Mouse (Mus musculus) urinary bladder, postnatal 36 days (tissue): ENCODE results near the gene Trappc2l.
A peak's percentile ranks its signal among the peaks of the same experiment; 100 is the strongest.

Experiments
- DNase-seq, 2 experiments: peaks; one replicate each; pipeline ENCODE4 v3.0.0; 2022; ENCODE audit warnings: low spot score in 2 of 2, mixed read lengths in 1 of 2

Gene Trappc2l

DNA sequence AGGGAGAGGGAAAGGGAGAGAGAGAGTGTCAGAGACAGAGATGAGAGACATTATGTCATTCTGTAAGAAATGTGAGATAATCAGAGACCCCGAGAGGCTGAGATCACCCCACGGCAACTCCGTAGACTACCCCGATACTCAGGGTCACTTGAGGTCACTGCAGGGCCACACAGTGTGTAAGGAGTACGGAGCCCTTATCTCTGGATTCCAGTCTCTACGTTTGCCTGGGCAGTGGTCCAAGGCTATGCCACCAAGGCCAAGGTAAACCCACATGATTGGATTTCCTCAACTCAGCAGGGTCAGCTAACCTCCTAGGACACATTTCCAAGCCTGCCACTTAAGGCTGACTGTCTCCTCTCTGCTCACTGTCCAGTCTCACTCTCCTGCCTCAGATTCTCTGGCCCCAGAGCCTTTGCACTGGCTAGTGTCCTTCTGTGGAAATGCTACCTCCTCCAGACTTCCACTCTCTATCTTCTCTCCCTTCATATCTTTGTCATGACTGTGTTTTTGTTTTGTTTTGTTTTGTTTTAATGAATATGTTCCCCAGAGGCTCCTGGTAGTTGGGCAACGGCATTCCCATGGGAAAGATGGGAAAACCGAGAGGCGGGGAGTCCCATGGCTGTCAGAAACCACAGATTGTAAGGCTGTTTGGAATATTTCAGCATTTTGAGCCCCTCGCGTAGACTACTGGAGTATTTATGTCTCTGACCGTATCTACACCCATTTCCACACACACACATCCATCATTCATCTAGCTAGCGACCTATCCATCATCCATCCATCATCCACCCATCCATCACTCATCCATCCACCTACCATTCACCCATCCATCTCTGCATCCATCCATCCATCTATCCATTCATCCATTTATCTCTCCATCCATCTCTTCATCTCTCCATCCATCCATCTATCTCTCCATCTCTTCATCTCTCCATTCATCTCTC lies 44.9 kb downstream of the Trappc2l start:
- DNase-seq, result no peak

DNA sequence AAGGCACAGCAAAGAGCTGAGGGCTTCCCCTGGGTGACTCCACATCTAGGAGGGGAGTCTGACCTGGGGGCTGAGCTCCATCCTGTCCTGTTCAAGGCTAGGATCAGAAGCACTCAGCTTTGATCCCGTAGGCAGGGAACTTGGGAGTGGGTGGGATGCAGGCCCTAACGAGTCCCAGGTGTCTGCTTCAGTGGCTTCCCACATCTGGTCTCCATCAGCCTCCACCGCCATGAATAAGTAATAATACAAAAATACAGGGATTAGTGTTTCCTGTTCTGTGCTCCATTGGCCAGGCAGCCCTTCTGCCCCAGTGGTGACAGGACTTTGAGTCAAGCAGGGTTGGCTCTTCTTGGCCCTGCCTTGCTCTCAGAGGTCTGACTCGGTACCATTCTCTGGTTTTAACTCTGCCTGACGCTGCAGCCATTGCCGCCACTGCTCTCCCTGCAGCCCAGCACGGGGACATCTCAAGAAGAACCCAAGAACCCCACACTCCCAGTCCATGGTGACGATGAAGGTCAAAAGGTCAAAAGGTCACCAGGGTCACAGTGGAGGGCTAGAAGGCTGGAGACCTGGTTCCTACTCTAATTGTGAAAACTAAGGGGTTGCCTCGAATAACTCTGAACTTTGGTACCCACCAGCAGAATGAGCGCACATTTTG lies 46.8 kb downstream of the Trappc2l start:
- DNase-seq, result no peak

DNA sequence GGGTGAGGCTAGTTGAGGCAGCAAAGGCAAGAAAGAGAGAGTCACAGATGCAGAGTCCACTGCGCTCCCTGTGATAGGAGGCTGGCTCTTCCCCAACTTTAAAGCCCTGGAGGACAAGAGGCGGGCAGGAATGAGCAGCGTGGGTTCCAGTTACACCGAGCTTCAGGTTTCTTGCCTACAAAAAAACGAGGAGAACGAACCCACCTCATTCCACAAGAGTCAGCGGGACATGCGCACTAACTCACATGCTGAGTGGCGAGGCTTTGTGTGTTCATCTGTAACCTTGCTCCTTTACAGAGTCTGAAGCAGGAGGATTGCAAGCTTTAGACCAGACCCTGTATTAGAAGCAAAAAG lies 47.3 kb downstream of the Trappc2l start:
- DNase-seq, result no peak

DNA sequence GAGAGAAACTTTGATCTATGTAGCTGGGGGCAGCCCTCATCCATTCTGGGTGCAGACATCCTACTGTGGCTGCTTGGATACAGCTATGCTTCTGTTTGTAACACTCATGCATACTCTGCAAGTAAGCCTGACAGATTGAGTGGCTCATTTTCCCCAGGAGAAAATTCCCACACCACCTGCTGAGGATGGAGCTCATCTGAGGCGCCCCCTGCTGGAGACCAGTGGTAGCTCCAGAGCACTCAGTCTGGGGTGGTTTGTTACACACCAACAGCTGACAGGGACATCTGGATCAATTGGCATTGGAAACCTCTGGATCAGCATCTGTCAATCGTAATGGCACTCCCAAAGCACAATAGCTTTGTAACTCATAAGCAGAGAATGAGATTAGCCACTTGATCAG lies 48.6 kb downstream of the Trappc2l start:
- DNase-seq, result no peak

DNA sequence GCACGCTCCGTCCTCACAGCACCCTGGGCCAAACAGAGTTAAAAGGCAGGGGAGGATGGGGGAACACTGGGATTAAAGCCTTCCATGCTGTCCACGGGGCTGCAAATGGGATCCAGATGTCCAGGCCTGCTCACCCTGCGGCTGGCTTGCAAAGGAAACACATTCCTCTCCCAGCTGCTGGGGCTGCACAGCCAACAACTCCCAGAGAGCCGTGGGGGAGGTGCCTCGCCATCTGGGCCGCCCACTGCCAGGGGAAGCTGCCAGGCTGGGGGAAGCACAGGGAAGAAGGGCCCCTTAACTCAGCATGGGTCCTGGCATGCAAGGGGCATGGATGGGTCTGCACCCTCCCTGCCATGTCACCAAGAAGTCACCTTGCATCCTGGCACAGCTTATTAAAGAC lies 49.7 kb downstream of the Trappc2l start:
- DNase-seq, result peak; percentile 46 to 58

DNA sequence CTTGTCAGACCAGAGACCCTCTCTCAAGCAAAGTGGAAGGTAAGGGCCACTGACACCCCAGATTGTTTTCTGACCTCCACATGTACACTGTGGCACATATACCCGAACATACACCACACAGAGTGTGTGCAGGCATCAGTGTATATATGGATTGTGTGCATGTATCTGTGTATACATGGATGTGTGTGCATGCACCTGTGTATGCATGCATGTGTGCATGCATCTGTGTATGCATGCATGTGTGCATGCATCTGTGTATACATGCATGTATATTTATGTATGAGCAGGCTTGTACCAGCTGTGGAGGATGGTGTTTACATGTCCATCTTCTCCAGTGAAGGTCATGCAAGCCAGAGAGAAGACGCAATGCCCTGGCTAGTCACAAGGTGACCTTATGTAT lies 50.5 kb downstream of the Trappc2l start:
- DNase-seq, result no peak

DNA sequence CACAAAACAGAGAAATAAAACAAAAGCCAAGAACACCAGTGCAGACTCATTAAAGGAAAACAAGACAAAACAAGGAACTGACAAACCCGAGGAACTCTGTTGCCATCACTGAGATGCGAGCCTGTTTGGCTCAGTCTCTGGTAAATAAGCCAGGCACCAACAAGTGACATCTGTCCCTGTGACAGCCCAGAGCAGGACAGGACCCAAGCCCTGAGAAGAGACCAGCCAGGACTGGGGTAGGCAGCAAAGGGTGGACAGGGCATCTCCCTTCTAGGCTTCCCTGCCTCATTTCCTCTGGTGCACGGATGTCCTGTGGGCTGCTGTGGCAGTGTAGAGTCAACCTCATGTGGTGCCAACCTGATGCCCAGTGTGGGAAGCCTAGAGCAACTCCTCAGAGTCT lies 51.7 kb downstream of the Trappc2l start:
- no peak for DNase-seq

DNA sequence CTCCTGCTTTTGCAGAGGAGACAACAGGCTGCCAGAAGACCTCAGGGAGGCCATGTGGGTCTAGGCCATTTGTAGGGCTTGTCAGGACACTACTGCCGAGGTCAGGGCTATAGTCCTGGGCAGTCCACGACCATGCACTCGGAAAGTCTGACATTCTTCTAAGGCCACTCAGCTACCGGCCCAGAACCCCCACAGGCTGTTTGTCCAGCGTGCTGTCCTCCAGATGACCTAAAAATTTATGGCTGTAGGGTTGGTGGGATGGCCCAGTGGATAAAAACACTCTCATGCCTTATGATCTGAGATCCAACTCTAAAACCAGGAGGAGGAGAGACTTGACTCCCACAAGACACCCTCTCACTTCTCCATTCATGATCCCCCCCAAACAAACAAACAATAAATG lies 52.2 kb downstream of the Trappc2l start:
- no peak for DNase-seq

DNA sequence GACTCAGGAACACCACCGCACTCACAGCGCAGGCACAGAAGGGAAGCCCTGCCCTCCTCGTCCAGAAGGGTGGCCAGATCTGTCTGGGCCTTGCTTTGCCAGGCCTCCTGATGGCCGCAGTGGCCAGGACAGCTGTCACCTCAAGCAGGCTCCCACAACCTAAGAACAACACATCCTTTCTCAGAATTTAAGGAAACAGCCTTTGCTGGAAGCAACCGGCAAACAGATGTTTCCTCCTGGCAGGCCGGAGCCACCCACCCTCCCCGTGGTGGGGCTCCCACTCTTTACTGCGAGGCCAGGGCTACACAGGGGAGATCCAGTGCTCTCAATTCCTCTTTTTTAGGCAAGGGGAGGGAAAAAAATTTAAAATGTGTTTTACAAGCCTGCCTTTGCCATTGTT lies 53.8 kb downstream of the Trappc2l start:
- peak in 1 of 2 experiments; percentile 37 for DNase-seq

DNA sequence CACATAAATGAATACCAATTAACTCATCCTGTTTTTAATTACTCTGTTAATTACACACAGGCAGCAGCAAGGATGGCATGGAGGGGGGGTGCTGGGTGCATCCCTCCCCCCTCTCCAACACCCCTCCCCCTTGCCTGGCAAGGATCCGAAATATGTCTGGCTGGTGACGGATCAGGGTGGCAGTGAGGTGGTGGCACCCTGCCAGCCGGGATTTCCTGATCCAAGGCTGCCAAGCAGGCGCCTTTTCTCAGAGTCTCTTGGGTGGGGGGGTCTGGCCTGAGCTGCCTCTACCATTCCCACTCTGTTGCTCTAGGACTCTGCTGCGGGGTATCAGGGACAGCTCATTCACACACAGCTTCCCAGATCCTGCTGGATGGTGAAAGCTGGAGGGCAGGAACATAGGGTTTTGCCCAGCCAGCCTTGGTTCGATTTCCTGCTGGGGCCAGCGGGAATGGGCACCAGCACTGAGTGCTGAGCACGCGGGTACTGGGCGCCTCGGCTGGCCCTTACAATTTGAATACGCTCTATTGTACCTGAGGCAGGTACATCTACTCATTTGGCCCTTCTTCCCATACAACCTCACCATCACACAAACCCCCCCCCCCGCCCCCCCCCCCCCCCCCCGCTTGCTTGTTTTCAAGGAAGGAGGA lies 54.4 kb downstream of the Trappc2l start:
- DNase-seq, result peak in 1 of 2 experiments; percentile 50
